Mouse (Mus musculus) neutrophil, adult 5-6 weeks (primary cell): ENCODE data around the gene Rhoq. TPM values are rescaled to one million over a fixed set of nuclear protein-coding genes. Genes with fewer than 3 reads are reported as not detected.
A peak's percentile ranks its signal among the peaks of the same experiment; 100 is the strongest.

Experiments used
- ATAC-seq: fragments of 151-379, 151-347 bp; 2 replicates; pipeline ENCODE4 v1.8.0; 2017; ENCODE audit warnings: mild to moderate bottlenecking, moderate TSS enrichment; ENCODE audit not compliant: insufficient number of reproducible peaks, poor library complexity, low FRiP score, severe bottlenecking; ENCODE audit errors: extremely low read depth
- total RNA-seq: library from RNA; stranded (forward); fragments of 200-1000 nt; gene quantifications from 2 replicates; pipeline ENCODE4 v1.2.3, GENCODE M21; 2017

Gene Rhoq
- total RNA-seq, 1 experiment from 2014 or later = 34.4 TPM

DNA sequence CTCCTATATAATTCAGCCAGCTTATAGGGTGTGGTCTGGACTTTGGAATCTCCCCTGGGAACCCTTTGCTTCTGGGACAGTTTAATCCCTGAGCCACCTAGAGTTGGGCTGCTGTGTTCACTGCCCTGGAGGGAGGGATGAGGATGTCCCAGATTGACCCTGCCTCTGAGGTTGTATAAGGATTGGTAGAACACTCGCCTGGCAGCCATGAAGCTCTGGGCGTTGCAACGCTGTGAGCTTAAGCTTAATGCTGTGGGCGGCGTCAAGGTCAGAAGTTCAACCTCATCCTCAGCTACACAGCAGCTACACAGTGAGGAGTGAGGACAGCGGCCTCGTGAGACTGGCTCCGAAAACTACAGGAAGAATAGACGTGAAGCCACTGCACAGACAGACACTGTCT is 19.6 kb downstream of the Rhoq start:
- no peak for ATAC-seq

- ATAC-seq = no peak
Observed at GRCm38 (mm10) chr17:86986449-86987138, 23.7 kb downstream of the Rhoq start.

- ATAC-seq = peak; percentile 62
Observed at GRCm38 (mm10) chr17:86988161-86988560, 25.3 kb downstream of the Rhoq start.

DNA sequence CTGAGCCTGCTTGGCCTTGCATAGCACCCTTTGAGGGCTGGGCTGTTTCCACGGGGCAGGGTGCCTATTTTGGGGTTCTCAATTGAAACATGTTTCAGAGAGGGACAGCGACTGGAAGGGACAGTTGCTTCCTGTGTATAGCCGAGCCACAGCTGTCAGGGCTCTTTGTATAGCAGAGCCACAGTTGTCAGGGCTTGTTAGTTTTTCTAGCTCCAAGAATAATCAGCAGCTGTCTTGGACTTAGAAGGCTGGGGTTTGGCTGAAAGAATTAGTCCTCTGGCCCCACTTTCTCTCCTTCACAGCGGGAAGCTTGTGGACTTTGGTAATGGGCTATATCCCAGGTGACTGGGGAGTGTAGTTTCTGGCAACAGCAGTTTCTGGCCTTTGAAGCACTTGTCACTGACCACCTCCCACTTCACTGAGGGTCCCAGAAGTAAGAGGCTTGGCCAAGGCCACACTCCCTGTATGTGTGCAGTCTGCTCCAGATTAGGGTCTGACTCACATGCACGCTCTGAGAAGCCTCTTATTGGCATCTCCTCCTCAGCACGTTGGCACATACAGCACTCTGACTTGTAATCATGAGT is 25.8 kb downstream of the Rhoq start:
- 0 out of 2 replicates have a peak, but pooled peaks have one; percentile 7 for ATAC-seq

DNA sequence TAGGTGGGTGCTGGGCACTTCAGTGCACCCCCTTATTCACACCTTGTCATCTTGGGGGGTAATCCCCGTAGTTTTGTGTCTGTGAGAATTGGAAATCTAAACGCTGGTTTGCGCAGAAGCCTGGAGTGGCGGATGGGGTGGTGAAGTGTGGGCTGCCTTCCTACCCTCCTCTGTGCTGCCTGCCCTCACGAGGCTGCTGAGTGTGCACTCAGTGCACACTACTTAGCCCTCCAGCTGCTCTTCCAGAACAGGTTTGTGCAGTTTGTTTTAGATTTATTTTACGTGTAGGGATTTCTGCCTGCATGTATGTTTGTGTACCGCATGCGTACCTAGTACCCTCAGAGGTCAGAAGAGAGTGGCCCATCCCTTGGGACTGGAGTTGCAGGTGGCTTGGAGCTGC is 28.4 kb downstream of the Rhoq start:
- no peak for ATAC-seq

GRCm38 (mm10) chr17:86997323-86997722 is 34.4 kb downstream of the Rhoq start:
- ATAC-seq = no peak

DNA sequence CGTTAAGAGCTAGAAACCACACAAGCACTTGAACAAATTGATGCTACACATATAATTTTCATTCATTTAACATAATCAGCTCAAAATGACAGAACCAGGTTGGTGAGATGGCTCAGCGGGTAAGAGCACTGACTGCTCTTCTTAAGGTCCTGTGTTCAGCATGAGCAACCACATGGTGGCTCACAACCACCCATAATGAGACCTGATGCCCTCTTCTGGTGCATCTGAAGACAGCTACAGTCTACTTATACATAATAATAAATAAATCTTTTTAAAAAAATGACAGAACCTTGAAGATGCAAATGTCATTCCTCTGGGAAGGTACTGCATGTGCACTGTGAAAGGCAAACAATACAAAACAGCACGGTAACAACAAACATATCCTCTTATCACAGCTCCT is 46.1 kb downstream of the Rhoq start:
- ATAC-seq = no peak

GRCm38 (mm10) chr17:87011301-87012019 is 48.6 kb downstream of the Rhoq start:
- ATAC-seq = no peak

DNA sequence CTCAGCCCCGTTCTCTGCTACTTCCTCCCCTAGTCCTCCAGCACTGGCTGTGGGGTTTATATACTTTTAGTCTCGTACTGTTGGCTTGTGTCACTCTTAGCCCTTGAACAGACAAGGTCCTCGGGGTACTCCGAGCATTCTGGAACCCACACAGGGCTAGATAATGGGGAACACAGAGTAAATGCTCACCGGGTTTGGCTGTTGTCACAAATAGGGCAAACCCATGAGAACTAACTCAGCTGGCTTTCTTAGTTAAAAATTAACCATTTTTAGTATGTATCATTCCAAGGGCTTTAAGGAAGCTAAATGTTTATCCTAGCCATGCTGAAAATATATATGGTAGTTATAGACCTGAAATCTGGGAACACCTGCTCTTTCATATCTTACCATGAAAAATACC is 56.8 kb downstream of the Rhoq start:
- ATAC-seq = no peak

DNA sequence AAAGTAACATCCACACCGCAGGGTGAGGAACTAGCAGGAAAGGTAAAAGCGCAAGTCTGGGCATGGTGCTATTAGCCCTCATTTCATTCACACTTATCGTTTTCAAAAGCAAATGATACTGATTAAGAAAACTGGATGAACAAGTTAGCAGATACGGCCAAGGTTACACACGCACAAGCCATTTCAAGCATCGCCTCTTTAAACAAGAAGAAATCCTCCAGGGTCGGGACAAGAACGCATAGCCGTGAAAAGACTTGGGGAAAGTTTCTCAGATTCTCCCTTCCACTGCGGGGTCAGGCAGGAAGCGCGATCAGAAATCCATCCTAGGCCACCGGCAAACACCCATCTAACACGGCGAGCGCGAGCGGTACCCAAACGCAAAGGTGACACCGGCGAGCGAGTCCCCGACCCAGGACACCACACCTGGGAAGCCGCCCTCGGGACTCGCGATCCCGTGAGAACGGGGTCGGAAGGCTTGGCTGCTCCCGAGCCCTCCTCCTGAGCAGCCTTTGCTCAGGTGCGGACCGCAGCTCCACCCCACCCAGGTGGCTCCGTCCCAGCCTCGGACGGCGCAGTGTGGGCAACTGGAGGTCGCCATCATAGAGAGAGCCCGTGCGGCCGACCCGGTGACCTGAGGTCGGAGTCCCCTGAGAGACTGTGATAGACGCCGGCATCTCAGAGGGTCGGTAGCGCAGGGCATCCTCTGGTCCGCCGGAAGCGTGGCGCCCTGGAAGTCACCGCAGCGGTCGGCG is 61.8 kb downstream of the Rhoq start:
- ATAC-seq = no peak

- ATAC-seq = peak; percentile 98
Observed at GRCm38 (mm10) chr17:87025269-87025949, 62.5 kb downstream of the Rhoq start, which contains the start of the genes Pigf and Cript. Gene Pigf (minus strand): TSS chr17:87025406. Gene Cript (plus strand): TSS chr17:87025550.

DNA sequence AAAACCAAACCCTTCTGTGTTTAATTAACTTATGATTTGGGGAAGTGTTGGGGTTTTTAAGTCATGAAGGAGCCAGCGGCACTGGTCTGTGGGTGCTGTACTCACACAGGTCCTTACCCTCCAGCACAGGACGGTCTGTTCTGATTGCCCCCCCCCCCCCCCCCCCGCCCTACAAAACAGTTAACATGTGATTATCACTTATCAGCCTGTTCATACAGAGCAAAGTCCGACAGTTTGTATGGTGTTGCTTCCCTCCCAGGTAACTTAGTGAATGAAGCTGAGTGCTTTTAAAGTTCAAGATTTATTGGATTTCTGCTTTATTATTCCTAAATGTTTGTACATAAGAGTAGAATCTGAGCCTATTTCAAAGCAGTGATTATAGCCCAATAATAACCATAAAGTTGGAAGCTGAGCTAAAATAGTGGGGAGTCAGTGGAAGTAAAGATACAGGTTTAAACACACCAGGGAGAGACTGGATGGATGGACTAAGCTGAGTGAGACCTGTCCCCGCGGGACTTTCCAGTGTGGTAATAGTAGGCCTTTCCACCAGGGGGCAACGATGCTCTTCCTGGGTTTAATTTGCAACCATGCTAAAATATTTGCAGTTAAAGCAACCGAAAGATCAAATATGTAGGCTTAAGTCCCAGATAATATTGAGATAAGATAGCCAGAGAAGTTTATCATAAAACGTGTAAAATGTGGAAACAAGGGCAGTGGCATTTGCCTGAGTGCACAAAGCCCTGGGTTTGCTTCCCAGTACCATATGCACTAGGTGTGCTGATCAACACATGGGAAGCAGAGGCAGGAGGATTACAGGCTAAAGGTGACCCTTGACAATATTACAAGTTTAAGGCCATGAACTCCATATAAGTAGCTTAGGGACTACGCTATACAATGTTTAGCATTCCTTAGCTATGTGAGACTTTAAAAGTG is 73.5 kb downstream of the Rhoq start:
- peak; percentile 69; the same call in 1 of the 2 replicates for ATAC-seq

GRCm38 (mm10) chr17:87038496-87038895 is 75.6 kb downstream of the Rhoq start:
- no peak for ATAC-seq

DNA sequence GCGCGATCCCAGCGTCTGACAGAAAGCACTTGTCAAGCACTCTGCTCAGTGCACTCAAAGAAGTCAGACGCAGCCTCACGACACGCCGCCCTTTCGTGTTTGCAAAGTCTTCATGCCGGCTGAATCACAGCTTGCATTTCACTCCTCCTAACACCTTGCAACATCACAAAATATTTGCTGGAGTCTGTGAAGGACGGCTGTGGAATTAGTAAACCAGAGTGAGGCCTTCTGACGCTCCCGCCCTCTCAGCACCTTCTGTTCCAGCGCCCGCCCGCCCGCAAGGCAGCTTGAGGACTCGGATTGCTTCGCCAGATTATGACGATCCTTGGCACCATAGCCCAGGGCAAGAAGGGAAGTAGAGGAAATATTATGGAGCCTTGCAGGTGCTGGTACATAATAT is 78.9 kb downstream of the Rhoq start:
- no peak for ATAC-seq

- peak; percentile 98 for ATAC-seq
Observed at GRCm38 (mm10) chr17:87044364-87044763, 81.5 kb downstream of the Rhoq start.

DNA sequence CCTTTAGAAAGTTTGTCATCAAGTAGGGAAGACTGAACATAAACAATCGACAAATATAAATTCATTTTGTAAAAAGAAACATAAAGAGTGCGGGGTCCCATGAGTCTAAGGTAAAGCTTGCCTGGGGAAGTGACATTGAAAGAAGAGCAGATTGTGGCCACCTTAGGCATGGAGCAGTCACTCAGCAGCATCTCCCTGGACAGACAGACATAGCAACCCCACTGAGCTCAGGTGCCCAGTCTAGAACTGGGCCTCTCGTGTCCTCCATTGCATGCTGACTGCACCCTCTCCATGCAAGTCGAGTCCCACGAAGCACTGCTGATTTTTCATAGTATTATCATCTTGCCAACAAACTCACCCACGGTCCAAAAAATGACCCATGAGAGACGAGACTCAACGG is 81.9 kb downstream of the Rhoq start:
- no peak for ATAC-seq
